Mouse (Mus musculus) CD4-positive helper T cell, adult 2 months (primary cell): ENCODE measurements at regions not wholly inside any gene's neighbourhood (a gene's known extent, or its start where the extent isn't known, plus 50 kb on each side); places are given as distances from the start of the nearest gene placed in this dataset.

ENCODE experiments used
- DNase-seq: peaks from one replicate; pipeline ENCODE4 v3.0.0-alpha.2; 2012; ENCODE audit warnings: low read depth, missing footprints, low spot score

DNA sequence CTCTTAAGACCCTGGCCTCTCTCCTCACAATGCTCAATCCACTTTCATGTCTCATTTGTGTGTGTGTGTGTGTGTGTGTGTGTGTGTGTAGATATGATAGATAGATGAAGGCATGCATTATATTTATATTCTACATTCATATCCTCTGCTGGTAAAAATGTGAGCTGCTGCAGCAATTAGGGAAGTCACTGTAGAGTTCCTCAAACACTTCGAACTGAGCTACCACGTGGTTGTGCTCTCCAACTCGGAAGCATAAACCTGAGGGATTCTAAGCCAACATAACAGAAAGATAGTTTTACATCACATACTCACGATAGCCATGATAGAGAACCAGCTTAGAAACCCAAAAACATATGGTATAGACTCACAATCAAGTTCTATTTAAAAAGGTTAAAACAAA lies 565.5 kb upstream of the B3galt2 start:
- no peak for DNase-seq

DNA sequence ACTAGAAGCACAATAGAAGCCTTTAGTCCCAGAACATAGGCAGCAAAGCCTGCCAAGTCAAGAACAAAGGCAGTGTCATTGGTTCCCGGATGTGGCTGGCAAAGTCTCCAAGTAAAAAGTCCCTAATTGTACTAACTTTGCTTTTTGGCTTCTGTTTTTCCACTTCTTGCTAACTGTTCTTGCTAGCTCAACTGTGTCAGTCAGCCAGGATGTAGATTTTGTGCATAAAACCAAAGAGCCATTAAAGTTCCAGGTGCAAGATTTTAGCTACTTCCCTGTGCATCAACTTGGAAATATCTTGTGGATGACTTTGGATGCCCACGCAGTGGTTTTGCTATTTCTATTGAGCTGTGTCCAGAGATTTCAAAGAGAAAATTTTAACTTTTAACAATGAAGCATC lies 560.0 kb upstream of the B3galt2 start:
- no peak for DNase-seq

DNA sequence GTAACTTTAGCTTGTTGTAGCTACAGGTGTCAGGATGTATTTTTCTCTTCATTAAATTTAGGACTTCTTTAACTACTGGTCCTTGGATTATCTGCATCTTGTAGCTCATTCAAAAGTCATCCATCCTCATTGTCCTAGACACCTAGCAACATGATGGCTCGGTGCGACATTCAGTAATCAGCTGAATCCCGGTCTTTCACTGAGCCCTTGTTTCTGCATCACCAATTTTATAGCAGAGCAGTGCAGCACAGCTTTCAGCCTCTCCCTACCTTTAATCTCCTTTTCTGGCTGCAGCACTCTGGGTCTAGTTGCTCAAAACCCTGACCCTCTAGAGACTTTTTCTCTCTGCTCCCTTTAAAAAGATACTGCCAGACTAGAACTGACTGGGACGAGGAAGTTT lies 543.6 kb upstream of the B3galt2 start:
- no peak for DNase-seq

DNA sequence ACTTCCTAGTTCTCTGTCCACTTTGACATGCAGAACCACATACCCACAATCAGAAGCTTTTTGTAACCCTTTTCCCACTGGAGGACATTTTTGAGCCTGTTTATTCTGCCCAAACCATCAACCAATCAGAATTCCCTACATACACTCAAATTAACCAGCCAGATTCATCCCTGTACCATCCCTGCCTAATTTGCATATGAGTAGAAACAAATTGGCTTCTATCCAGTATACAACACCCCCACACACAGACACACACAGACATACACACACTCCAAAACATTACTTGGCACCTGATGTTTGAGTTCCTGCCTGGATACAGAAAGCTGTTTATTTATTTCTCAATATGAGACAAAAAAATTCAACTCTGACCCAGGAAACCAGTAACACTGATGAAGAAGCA lies 542.2 kb upstream of the B3galt2 start:
- DNase-seq, result no peak

DNA sequence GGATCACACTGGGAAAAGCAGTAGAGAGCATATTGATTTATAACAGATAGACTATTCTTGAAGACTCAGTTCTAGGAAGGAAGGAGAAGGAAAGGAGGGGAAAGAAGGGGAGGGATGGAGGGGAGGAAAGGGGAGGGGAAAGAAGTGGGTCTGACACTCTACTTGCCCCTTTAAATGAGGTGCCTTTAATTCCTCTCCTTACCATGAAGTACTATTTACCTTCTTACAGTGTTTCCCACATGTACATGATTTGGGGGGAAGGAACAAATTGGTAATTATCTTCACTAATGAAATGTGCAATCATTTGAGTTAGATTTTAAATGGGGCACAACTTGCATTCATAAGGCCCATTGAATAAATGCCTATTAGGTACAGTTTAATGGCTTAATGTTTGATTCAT lies 518.3 kb upstream of the B3galt2 start:
- DNase-seq, result no peak

DNA sequence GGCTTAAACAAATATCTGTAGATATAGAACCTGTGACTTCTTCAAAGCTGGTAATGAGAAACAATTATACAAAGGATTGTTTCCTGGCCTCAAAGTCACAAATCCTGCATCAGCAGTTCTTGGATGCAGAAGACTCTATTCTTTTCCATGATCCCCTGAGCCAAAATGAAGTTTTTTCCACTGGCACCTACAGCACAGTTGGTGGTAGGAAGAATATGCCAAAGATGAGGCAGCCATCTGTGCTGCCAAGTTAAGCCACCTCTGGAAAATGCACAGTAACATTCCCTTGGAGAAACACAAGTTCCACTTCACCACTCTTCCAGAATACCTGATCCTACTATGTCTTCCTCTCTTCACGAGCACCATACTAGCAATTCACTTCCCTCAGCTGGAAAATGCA lies 510.2 kb upstream of the B3galt2 start:
- DNase-seq, result no peak

DNA sequence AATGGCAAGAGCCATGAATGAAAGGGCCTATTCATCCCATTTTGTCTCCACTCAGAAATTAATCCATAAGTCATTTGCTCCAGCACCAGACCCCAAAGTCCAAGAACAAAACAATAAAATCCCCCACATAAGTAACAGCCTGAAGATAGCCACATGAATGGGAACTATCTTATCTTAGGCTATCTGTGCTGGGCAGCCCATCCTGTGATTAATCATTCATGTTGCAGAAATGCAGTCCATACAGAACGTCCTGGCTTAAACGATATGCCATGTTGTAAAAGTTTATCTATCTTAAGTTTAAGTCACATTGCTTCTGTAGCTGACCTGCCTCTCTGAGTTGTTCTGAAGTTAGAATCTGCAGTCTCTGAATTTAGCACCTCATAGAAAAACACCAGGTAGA lies 507.7 kb upstream of the B3galt2 start:
- no peak for DNase-seq

DNA sequence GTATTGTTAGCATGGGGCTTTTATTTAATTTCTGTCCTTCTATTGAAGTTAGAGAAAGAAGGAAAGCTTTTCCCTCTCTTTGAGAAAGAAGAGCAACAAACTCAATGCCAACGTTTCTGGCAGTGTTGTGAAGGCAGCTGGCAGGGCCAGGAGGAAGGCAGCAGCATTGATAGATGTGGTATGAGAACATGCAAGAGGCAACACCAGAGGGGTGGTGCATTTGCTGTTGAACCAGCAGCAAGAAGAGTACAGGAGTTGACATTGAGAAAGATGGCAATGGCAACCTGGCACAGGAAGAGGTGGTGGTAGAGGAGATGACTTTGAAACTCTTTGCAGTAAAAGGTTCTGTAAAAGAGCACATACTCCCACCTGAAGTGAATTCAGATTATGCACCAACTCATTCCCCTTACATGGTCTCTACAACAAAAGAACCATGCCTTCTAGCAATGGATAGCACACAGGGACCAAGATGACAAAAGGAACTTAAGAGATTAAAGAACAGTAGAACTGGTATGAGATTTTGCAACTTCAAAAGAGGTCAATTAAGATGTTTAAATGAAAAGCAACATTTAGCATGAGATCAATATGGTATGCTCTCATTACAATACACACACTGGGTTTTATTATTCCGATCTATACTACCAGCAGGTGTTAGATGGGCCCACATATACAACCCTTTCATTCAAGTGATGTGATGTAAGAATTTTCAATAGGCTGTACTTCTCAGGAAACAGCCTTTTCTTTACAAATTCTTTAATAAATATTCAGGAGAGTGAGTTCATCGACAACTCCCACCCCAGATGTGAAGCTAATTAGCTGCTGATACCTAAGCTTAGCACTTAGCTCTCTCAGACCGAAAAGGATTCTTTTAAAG lies 495.1 kb upstream of the B3galt2 start:
- DNase-seq, result no peak

DNA sequence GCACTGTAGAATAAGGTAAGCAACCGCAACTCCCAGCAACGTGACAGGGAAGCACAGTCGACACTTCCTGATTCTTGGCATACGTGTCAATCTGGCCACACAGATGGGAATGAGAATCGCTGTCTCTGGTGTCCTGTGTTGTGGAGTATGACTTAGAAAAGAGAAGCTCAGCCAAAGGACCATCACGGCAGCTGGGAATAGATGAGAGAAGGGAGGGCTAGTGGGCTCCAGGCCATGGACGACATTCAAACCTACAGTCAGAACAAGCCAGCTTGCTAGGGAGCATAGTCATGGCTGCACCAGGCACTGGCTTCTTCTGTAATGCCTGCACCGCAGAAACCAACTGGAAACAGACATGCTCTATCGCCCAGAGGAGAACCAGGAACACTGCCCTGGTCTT lies 469.2 kb upstream of the B3galt2 start:
- no peak for DNase-seq

DNA sequence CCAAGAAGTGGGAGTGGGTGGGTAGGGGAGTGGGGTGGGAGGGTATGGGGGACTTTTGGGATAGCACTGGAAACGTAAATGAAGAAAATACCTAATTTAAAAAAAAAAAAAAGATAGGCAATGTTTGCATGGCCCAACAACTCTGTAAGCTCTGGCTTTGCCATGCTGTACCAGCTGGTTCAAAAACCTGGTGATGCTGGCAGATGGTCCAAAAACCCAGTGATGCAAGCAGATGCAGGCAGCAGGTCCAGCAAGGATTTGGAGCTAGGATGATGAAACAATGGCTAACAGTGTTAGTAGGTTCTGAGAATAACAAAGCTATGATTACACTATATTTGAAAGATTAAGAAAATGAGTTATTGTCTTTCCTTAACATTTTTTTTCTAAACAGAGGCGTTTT lies 466.6 kb upstream of the B3galt2 start:
- no peak for DNase-seq

DNA sequence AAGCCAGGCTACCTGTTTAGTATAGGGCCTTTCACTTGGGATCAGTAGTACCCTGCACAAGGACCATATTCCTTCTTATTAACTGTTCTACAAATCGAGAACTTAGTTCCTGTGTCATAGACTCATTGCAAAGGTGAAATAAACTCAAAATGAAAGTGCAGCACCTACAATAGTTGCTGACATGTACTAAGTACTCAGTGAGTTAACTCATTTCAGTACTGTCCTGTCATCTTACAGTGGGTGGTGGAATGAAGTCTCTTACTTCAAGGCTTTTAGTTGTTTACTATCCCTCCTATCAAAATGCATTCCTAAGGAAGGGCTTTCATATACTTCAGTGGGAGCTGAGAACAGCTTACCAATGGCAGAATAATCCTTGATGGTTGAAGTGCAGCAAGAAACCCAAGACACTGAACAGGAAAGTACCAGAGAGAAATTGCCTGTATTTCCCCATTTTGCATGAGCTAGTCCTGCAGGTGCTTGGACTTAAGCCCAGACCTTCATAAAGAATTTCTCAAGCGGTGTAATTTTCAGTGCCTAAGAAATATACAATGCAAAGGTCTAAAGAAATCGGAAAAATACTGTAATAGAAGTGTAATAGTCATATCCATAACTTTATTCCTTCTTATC lies 448.2 kb upstream of the B3galt2 start:
- DNase-seq, result no peak

DNA sequence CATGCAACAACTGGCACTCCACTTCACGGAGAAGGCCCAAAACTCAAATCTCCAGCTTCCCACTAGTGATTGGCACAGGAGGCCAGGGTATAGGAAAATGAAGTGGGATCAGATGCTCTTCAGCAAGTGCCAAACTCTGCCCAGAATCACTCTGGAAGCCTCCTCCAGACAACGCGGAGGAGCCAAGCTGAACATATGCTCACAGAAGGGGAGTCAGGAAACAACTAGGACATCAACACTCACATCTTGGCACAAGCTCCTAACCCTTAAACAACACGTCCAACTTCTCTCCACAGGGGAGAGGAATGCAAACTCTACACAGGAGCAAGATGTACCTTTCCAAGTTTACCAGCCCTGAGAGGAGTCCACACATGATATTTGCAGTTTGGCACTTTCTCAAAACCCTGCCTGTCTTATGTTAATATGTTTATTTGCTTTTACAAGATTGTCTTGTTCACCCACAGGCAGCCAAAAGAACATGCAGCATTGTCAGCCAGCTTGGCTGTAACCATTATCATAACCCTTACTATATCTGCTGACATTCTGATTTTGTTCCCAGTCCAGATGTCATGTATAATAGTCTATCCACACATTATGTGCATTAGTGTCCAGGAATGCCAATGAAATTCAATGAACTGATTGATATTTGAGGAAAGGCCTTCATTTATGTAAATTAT lies 440.1 kb upstream of the B3galt2 start:
- DNase-seq, result no peak

DNA sequence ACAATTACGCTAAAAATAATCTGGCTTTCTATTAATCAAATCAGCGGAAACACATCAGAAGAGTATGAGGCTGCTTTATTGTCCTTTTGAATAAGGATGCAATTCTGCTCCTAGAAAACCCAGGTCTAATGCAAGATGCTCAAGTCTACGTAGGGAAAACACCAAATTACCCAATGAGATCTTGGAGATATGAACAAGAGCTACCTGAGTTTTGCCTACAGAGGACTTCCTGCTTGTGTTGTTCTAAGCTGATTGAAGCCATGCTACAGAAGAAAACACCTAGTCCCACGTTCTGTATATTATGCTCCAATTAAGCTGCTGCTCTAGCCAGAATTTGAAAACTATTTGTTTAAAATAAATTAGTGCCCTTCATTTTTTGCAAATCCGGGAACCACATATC lies 439.5 kb upstream of the B3galt2 start:
- DNase-seq, result peak; percentile 8

DNA sequence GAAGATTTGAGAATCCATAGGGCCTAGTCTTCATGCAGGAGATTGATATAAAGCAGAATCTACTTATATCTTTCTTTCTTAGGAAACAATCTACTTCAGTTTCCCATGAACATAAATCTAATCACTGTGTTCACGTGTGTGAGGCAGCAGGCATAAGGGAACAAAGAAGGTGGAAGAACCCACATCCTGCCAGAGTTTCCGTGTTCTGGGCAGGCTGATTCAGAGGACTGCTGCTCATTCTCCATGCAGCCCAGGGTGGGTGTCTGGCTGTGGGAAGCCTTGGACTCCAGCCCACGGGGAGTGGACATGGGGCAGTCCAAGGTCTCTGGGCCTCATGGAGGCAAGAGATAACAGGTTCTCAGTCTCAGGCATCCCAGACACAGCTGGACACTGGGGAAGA lies 438.3 kb upstream of the B3galt2 start:
- peak; percentile 48 for DNase-seq

DNA sequence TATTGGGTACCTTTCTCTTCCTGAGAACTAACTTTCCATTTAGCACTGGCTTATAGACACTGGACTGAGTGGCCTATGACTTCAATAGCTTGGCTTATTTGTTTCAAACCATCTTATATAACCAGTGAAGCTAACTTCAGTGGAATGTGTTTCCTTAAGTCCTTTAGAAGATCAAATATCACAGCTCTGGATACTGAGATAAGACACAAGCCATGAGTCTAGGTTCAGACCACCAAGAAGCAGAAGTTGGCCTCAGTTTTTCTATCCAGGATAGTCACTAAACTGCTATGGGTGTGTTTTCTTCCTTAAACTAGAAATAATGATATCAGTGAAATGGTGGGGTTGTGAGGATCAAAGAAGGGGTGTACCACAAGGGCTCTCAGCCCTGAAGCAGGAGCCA lies 436.4 kb upstream of the B3galt2 start:
- no peak for DNase-seq

DNA sequence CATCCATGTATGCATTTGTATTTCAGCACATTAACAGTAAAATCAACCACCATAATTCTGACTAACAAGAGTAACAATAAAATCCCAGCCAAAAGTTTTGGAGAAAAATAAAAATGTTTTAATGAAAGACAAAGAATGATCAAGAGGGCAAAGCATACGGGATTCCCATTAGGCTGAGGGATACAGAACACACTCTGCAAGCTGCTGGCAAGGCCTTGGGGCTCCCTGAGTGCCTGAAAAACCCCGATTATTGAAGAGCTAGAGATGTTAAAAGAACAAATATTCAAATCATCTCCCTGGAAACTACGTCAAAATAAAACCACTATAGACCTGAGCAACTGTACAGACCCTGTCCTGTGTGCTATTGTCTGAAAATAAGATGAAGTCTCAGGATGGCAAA lies 433.5 kb upstream of the B3galt2 start:
- no peak for DNase-seq

DNA sequence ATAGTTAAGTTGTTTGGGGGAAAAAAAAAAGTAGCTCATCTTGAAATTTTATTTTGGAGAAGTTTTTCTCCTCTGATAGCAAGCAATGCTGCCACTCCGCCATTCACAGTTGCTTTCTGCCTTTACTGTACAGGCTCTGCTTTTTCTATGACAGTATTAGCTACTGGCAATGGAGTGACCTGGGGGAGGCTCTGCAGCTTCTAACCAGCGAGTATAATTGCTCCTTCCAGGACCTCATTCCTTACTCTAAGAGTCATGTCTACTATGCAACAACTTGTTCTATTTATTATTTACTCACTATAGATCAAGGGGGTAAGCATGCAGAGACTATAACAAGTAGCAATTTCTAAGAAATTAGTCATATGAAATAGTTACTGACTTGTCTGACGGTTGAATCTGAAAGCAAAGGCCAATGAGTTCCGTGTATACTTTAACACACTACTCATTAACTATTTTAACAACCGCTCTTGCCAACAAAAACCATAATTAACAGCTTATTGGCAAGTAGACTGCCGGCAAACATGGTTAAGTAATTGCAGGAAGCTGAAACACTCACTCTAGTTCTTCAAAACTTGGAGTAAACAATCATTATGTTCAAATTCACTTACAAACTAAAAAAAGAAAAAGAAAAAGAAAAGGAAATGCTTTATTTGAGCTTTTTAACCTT lies 432.9 kb upstream of the B3galt2 start:
- DNase-seq, result no peak

DNA sequence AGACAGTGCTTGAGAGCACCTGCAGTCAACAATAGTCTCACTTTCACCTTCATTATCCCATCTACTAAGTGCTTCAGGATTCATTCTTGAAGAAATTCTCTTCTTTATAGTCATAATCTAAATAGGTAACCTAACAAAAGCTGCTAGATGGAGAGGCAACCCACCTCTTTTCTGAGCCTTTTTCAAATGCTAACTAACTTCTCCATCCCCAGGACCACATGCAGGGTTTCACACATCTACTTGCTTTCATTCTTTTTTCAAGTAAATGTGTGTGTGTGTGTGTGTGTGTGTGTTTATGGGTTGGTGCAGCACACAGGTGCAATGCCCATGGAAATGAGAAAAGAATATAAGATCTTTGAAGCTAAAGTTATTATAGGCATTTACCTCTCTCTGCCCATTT lies 423.1 kb upstream of the B3galt2 start:
- no peak for DNase-seq

DNA sequence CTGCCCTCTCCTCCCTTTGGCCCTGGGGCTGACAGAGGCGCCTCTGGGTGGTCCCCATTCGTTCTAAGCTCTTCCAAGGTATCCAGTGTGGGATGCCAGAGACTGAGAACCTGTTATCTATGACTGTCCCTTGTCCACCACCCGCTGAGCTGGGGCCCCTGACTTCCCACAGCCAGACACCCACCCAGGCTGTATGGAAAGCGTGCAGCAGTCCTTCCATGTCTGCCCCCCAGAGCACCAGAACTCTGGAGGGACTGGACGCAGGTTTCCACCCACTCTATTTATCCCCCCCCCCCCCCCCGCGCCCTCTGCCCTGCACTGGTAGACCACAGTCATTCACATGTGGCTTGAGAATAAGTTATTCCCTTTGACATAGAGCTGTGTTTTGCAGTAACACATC lies 408.5 kb upstream of the B3galt2 start:
- no peak for DNase-seq

DNA sequence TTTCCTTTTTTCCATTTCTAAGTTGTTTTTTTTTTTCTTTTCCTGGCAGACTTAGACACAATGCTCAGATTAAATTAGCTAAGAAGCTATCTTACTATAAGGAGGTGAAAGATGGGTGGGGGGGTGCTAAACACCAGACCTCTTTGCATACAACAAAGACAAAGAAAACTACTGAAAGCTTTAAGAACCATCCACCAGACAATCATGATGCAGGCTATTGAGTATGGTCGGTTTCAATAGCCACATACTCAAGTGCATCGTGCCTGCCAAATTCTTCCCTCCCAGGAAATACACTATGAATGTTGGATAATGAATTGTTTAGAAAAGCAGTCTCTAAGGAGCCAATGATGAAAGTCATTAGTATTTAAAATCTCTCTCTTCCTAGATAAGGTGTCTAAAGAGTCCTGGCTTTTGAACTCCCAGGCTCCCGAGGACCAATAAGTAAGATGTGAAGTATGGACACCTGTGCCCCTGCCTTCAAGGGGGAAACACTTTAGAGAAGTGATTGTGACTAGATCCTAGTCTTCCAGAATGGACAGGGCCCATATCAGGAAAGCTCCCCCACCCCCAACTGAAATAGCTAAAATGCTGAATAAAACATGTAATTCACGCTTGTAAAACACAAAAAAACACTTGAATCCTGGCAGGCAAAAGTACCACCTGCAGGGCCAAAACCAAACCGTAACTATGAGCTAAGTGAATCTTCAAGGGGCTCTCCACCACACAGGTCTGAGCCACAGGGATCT lies 381.8 kb upstream of the B3galt2 start:
- DNase-seq, result no peak

DNA sequence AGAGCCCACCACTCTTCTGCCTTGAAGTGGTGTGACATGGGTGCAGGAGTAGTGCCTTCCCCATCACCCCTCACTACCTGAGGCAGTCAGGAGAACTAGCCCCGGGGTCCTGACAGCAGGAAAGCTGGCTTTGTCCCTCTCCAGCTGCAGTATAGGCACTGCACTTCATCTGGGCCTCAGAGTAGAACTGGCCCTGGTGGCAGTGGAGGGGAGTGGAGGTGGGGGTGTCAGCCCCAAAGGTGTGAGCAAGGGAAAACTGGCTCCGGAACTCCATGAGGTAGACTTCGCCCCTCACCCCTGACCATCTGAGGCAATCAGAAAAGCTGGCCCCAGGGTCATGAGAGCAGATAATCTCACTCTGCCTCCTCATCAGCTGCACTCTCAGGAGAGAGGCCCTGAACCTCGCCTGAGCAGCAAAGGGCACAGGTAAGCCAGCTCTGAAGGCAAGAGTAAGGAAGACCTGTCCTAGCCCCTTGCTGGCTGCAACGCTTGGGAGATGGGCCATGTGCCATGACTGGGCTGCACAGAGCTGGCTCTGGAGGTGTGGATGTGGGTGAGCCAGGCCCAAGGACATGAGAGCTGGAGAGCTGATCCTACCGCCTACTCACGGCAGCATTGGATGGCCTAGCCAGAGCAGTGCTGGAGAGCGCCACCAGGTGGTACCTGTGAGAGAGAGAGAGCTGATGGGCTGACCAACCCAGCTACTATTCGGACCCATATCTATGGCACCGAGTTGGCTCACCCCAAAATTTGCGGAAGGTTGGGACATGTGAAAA lies 377.0 kb upstream of the B3galt2 start:
- no peak for DNase-seq
